Mouse (Mus musculus) hindbrain, embryonic 14.5 days (tissue): ENCODE results near the gene Rtel1. TPM values are rescaled to one million over a fixed set of nuclear protein-coding genes. Genes with fewer than 3 reads are reported as not detected.

Experiments
- ATAC-seq: fragments of 200-750 bp; cut with Nextera tagmentation; 2 replicates; pipeline ENCODE4 v1.8.0; 2017; ENCODE audit warnings: moderate number of reproducible peaks, mild to moderate bottlenecking, moderate TSS enrichment, moderate library complexity; ENCODE audit not compliant: low FRiP score
- DNase-seq: peaks from one replicate; pipeline ENCODE4 v3.0.0-alpha.2; 2015; ENCODE audit warnings: low spot score
- H3K27ac ChIP-seq: fragments of 300-500 bp; sonication (generic); 2 replicates; pipeline ENCODE4 v1.5.1; 2014; ENCODE audit warnings: mild to moderate bottlenecking, moderate library complexity
- H3K27me3 ChIP-seq: fragments of 300-500 bp; sonication (generic); 2 replicates; pipeline ENCODE4 v1.6.1; 2014; ENCODE audit warnings: mild to moderate bottlenecking, low read length, mixed read lengths; ENCODE audit not compliant: control insufficient read depth, insufficient read depth
- H3K36me3 ChIP-seq: fragments of 300-500 bp; sonication (generic); replicated peaks from 2 replicates; pipeline ENCODE4 v1.6.1; 2014; ENCODE audit not compliant: control insufficient read depth, insufficient read depth
- H3K4me1 ChIP-seq: fragments of 300-500 bp; sonication (generic); replicated peaks from 2 replicates; pipeline ENCODE4 v1.6.1; 2014; ENCODE audit warnings: antibody characterized with exemption, low read length, mixed read lengths; ENCODE audit not compliant: control insufficient read depth, insufficient read depth
- H3K4me2 ChIP-seq: fragments of 300-500 bp; sonication (generic); replicated peaks from 2 replicates; pipeline ENCODE4 v1.6.1; 2014; ENCODE audit warnings: mild to moderate bottlenecking, moderate library complexity
- H3K4me3 ChIP-seq: fragments of 300-500 bp; sonication (generic); replicated peaks from 2 replicates; pipeline ENCODE4 v1.5.1; 2014; ENCODE audit warnings: mild to moderate bottlenecking, low read length
- H3K9ac ChIP-seq: fragments of 300-500 bp; sonication (generic); 2 replicates; pipeline ENCODE4 v1.6.1; 2014
- H3K9me3 ChIP-seq: fragments of 300-500 bp; sonication (generic); 2 replicates; pipeline ENCODE4 v1.6.1; 2016; ENCODE audit warnings: low read length; ENCODE audit not compliant: control insufficient read depth
- WGBS: fragments of 180-500 bp; shearing (Covaris S2); extraction: QIAGEN DNeasy Blood & Tissue Kit; methylation state at CpG from one replicate; pipeline ENCODE4 v1.1.7; 2014; 5-methylcytosine and 5-hydroxymethylcytosine counted together
- polyA plus RNA-seq: library from polyadenylated mRNA; unstranded; fragments of >200 nt; fragmentation: Nextera tagmentation; extraction: Ambion mirVana; gene quantifications from 2 replicates; pipeline ENCODE4 v1.2.1, GENCODE M21; 2014

Rtel1 gene
- polyA plus RNA-seq, 1 experiment from 2014 or later, result 40.8 TPM

DNA sequence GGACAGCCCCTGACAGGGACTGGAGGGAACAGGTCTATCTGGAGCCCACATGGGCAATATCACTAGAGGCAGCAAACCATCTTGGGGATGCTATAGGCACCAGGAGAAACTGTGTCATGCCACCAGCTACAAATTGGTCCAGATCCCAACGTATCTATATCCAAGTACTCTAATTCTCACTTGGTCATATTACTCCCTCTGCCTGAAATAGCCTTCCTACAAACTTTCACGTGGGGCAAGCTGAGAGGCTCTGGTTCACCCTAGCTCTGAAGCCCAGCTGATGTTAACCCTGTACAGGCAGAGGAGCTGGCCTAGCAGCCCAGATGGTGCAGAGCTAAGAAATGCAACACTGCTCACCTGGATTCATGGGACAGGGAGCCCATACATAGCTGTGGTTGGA lies 72.0 kb downstream of the Rtel1 start:
- peaks cover 46% of the 10 kb centered on the region for H3K36me3 ChIP-seq
- DNase-seq, result no peak
- WGBS, result 75% methylated on average over 2 of the region's 2 CpGs
- H3K27ac ChIP-seq, result no peak overlapping the region
- no peaks in the 10 kb centered on the region for H3K9me3 ChIP-seq
- no peak overlapping the region for H3K9ac ChIP-seq
- no peak for ATAC-seq
- H3K4me2 ChIP-seq, result no peak overlapping the region
- H3K4me1 ChIP-seq, result no peaks in the 10 kb centered on the region
- no peak overlapping the region for H3K4me3 ChIP-seq
- no peaks in the 10 kb centered on the region for H3K27me3 ChIP-seq

DNA sequence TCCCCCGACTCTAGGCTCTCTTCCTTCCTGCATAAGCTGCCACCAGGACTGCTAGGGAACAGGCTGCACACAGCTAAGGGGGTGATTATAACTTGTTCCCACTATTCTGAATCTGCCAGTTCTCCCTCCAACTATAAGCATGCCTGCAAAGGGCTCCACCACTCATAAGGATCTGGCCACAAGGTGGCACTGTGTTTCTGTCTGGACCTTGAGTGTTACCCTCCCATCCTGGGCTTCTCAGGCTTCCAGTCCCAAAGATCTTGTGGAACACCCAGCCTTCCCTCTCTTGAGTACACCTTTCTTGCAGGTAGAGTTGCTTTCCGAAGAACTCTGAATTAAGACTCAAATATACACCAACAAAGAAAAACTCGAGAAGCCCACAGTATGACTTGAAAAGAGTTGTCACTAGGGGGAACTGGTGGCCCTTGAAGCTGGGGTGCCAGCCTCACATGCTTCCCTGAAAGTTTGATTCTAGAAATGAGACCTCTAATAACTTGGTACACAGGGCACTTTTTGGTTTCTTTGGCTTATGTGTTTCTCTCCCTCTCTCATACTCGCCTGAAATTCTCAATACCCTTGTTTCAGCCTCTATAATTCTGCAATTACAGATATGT lies 73.2 kb downstream of the Rtel1 start:
- Histone ChIP-seq H3K27ac (no peak overlapping the region), H3K9me3 (no peaks in the 10 kb centered on the region), H3K9ac (no peak overlapping the region), H3K4me2 (no peak overlapping the region), H3K4me1 (no peaks in the 10 kb centered on the region), H3K36me3 (peaks cover 35% of the 10 kb centered on the region), H3K27me3 (no peaks in the 10 kb centered on the region), H3K4me3 (no peak overlapping the region)
- WGBS, result 43% methylated on average over 4 of the region's 4 CpGs
- DNase-seq, result peak; percentile 93
- ATAC-seq, result peak; percentile 79; the same call in 1 of the 2 replicates

GRCm38 (mm10) chr2:181394086-181394485 lies 74.5 kb downstream of the Rtel1 start:
- Histone ChIP-seq H3K9ac (no peak overlapping the region), H3K9me3 (no peaks in the 10 kb centered on the region), H3K4me1 (no peaks in the 10 kb centered on the region), H3K4me2 (no peak overlapping the region), H3K27me3 (no peaks in the 10 kb centered on the region), H3K4me3 (no peak overlapping the region), H3K27ac (no peak overlapping the region), H3K36me3 (peaks cover 34% of the 10 kb centered on the region)
- DNase-seq, result no peak
- no peak for ATAC-seq
- 96% methylated on average over 3 of the region's 3 CpGs for WGBS

DNA sequence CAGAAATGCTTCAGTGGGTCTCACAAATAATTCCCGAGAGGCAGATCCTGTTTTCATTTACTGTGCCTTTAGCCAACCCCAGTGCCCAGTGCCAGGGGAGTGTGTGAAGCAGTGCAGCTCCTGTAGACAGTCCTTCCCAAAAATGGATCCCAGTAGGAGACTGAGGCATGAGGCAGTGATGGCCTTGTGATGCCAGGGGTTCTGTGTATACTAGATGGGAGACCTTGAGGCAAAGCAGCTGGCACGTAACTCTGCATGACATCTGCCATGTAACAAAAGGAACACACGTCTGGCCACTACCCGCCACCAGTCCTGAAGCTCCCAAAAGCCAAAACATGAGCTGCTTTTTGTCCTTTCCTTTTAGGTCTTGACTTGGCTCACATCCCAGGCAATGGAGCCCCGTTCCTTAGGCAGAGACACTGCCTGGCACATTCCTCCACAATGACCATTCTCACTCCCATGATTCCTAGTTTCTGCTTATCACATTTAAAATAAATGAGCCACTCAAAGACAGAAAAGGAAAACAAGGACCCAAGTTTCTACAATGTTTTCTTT lies 77.7 kb downstream of the Rtel1 start:
- Histone ChIP-seq H3K4me1 (no peaks in the 10 kb centered on the region), H3K9ac (no peak overlapping the region), H3K9me3 (no peaks in the 10 kb centered on the region), H3K27me3 (no peaks in the 10 kb centered on the region), H3K36me3 (0 out of 2 replicates have a peak, but pooled peaks cover 6% of the 10 kb centered on the region), H3K27ac (no peak overlapping the region), H3K4me2 (no peak overlapping the region), H3K4me3 (no peak overlapping the region)
- no peak for DNase-seq
- no peak for ATAC-seq
- 59% methylated on average over 5 of the region's 5 CpGs for WGBS

GRCm38 (mm10) chr2:181401497-181401896 lies 82.0 kb downstream of the Rtel1 start:
- no peak overlapping the region for H3K4me2 ChIP-seq
- no peak for ATAC-seq
- no peaks in the 10 kb centered on the region for H3K36me3 ChIP-seq
- H3K27me3 ChIP-seq, result no peaks in the 10 kb centered on the region
- H3K9me3 ChIP-seq, result no peaks in the 10 kb centered on the region
- whole genome bisulfite sequencing, result 26% methylated on average over 1 of the region's 1 CpGs
- no peaks in the 10 kb centered on the region for H3K4me1 ChIP-seq
- no peak for DNase-seq
- H3K27ac ChIP-seq, result no peak overlapping the region
- H3K4me3 ChIP-seq, result no peak overlapping the region
- H3K9ac ChIP-seq, result no peak overlapping the region

DNA sequence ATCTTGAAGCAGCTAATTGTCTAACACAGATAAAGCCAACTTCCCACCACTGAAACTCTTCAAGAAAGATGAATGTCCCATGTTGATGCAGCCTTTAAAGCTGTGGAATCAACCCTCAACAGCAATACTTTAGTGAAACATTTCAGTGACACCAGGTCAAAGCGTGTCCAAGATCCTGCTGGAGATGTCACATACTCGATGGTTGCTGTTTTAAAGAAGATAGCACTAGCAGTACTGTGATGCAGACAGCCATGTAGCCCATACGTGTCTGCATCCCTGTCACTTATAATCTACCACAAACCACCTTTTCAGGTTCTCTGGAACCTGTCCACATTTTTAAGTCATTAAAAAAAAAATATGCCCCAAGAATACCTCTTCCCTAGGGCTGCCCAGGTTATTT lies 84.2 kb downstream of the Rtel1 start:
- H3K9me3 ChIP-seq, result no peaks in the 10 kb centered on the region
- no peak overlapping the region for H3K27ac ChIP-seq
- no peaks in the 10 kb centered on the region for H3K27me3 ChIP-seq
- H3K36me3 ChIP-seq, result no peaks in the 10 kb centered on the region
- no peak overlapping the region for H3K9ac ChIP-seq
- 95% methylated on average over 3 of the region's 3 CpGs for WGBS
- no peak for DNase-seq
- no peak overlapping the region for H3K4me3 ChIP-seq
- no peak for ATAC-seq
- H3K4me1 ChIP-seq, result no peaks in the 10 kb centered on the region
- no peak overlapping the region for H3K4me2 ChIP-seq

Other genes starting within 250 kb of the Rtel1 start
- 54.2 and 55.9 TPM in 2 replicates for gene Kcnq2, start 184.4 kb upstream of the Rtel1 start, polyA plus RNA-seq
- 21.1 and 22.3 TPM in 2 replicates for gene Eef1a2, start 162.7 kb upstream of the Rtel1 start, polyA plus RNA-seq
- 382 and 446 TPM in 2 replicates for gene Ppdpf, start 132.5 kb upstream of the Rtel1 start, polyA plus RNA-seq
- gene Ptk6, start 117.0 kb upstream of the Rtel1 start, polyA plus RNA-seq, result not detected in 2 replicates
- gene Srms, start 106.6 kb upstream of the Rtel1 start, polyA plus RNA-seq, result 0.29 and 0.48 TPM in 2 replicates
- gene Fndc11, start 99.7 kb upstream of the Rtel1 start, polyA plus RNA-seq, result not detected in 2 replicates
- gene Helz2, start 77.7 kb upstream of the Rtel1 start, polyA plus RNA-seq, result 0.22 and 0.70 TPM in 2 replicates
- 16.7 and 18.0 TPM in 2 replicates for gene Gmeb2, start 31.7 kb upstream of the Rtel1 start, polyA plus RNA-seq
- 1,468 and 1,594 TPM in 2 replicates for gene Stmn3, start 5.2 kb upstream of the Rtel1 start, polyA plus RNA-seq
- 66.7 and 67.6 TPM in 2 replicates for gene Zgpat, start 45.2 kb downstream of the Rtel1 start, polyA plus RNA-seq
- 62.3 and 63.3 TPM in 2 replicates for gene Arfrp1, start 45.7 kb downstream of the Rtel1 start, polyA plus RNA-seq
- gene Lime1, start 60.3 kb downstream of the Rtel1 start, polyA plus RNA-seq, result 39.7 and 47.4 TPM in 2 replicates
- 19.2 and 20.2 TPM in 2 replicates for gene Zbtb46, start 139.7 kb downstream of the Rtel1 start, polyA plus RNA-seq
- not detected in 2 replicates for gene Abhd16b, start 173.5 kb downstream of the Rtel1 start, polyA plus RNA-seq
- gene Tpd52l2, start 177.4 kb downstream of the Rtel1 start, polyA plus RNA-seq, result 105 and 109 TPM in 2 replicates
- gene Dnajc5, start 200.7 kb downstream of the Rtel1 start, polyA plus RNA-seq, result 234 and 264 TPM in 2 replicates